Mouse (Mus musculus) embryonic facial prominence, embryonic 11.5 days (tissue): Measurements from ENCODE around the gene 2010111I01Rik. TPM values are rescaled to one million over a fixed set of nuclear protein-coding genes. Genes with fewer than 3 reads are reported as not detected.
"Not testable (repeated sequence)": the region's sequence is repeated elsewhere in the genome, so short reads cannot be mapped to it uniquely, and the experiment has no call there.

ENCODE experiments used
- ATAC-seq: fragments of 200-750 bp; cut with Nextera tagmentation; replicated peaks from 2 replicates; pipeline ENCODE4 v1.8.0; 2017; ENCODE audit warnings: low read depth; ENCODE audit not compliant: insufficient number of reproducible peaks, low FRiP score, low TSS enrichment
- DNase-seq: peaks from one replicate; pipeline ENCODE4 v3.0.0-alpha.2; 2015; ENCODE audit warnings: low spot score
- H3K27ac ChIP-seq: fragments of 300-500 bp; sonication (generic); replicated peaks from 2 replicates; pipeline ENCODE4 v1.5.1; 2014; ENCODE audit warnings: mild to moderate bottlenecking, low read depth, low read length, control low read depth
- H3K27me3 ChIP-seq: fragments of 300-500 bp; sonication (generic); 2 replicates; pipeline ENCODE4 v1.6.1; 2014; ENCODE audit warnings: mild to moderate bottlenecking, low read length, moderate library complexity, mixed read lengths; ENCODE audit not compliant: control insufficient read depth, insufficient read depth
- H3K36me3 ChIP-seq: fragments of 300-500 bp; sonication (generic); replicated peaks from 2 replicates; pipeline ENCODE4 v1.6.1; 2014; ENCODE audit warnings: low read depth, mild to moderate bottlenecking, low read length, moderate library complexity, mixed read lengths; ENCODE audit not compliant: control insufficient read depth, insufficient read depth
- H3K4me1 ChIP-seq: fragments of 300-500 bp; sonication (generic); 2 replicates; pipeline ENCODE4 v1.6.1; 2014; ENCODE audit warnings: low read length, mixed read lengths; ENCODE audit not compliant: control insufficient read depth, insufficient read depth
- H3K4me2 ChIP-seq: fragments of 300-500 bp; sonication (generic); 2 replicates; pipeline ENCODE4 v1.6.1; 2014; ENCODE audit warnings: low read depth, mild to moderate bottlenecking, control low read depth, low read length, moderate library complexity
- H3K4me3 ChIP-seq: fragments of 300-500 bp; sonication (generic); 2 replicates; pipeline ENCODE4 v1.5.1; 2014; ENCODE audit warnings: low read depth, low read length, control low read depth
- H3K9ac ChIP-seq: fragments of 300-500 bp; sonication (generic); replicated peaks from 2 replicates; pipeline ENCODE4 v1.6.1; 2014; ENCODE audit warnings: mild to moderate bottlenecking, control low read depth, low read length
- H3K9me3 ChIP-seq: fragments of 300-500 bp; sonication (generic); replicated peaks from 2 replicates; pipeline ENCODE4 v1.6.1; 2016; ENCODE audit warnings: mild to moderate bottlenecking, low read length, inconsistent platforms, mixed read lengths; ENCODE audit not compliant: control insufficient read depth
- WGBS: fragments of 180-500 bp; shearing (Covaris S2); extraction: QIAGEN DNeasy Blood & Tissue Kit; methylation state at CpG from one replicate; pipeline ENCODE4 v1.1.7; 2014; 5-methylcytosine and 5-hydroxymethylcytosine counted together
- polyA plus RNA-seq: library from polyadenylated mRNA; unstranded; fragments of >200 nt; fragmentation: Nextera tagmentation; extraction: Ambion mirVana; gene quantifications from 2 replicates; pipeline ENCODE4 v1.2.1, GENCODE M21; 2014

The 2010111I01Rik gene
- polyA plus RNA-seq, 1 experiment from 2014 or later, result 125 TPM

GRCm38 (mm10) chr13:62984485-62984884 is 19.8 kb downstream of the 2010111I01Rik start:
- H3K9me3 ChIP-seq, result no peaks in the 10 kb centered on the region
- H3K9ac ChIP-seq, result no peak overlapping the region
- no peak overlapping the region for H3K27ac ChIP-seq
- ATAC-seq, result no peak
- no peak overlapping the region for H3K4me3 ChIP-seq
- H3K4me1 ChIP-seq, result no peaks in the 10 kb centered on the region
- WGBS, result 90% methylated on average over 3 of the region's 3 CpGs
- H3K27me3 ChIP-seq, result no peaks in the 10 kb centered on the region
- H3K36me3 ChIP-seq, result no peaks in the 10 kb centered on the region
- DNase-seq, result no peak
- H3K4me2 ChIP-seq, result no peak overlapping the region

- Histone ChIP-seq H3K36me3 (no peaks in the 10 kb centered on the region), H3K4me3 (no peak overlapping the region), H3K4me1 (no peaks in the 10 kb centered on the region), H3K27ac (no peak overlapping the region), H3K4me2 (no peak overlapping the region), H3K9ac (no peak overlapping the region), H3K9me3 (no peaks in the 10 kb centered on the region), H3K27me3 (no peaks in the 10 kb centered on the region)
- 80% methylated on average over 3 of the region's 3 CpGs for WGBS
- ATAC-seq, result no peak
- no peak for DNase-seq
Measured at GRCm38 (mm10) chr13:62989891-62990490, 25.3 kb downstream of the 2010111I01Rik start.

- Histone ChIP-seq H3K4me3 (no peak overlapping the region), H3K27ac (no peak overlapping the region), H3K4me1 (no peaks in the 10 kb centered on the region), H3K27me3 (no peaks in the 10 kb centered on the region), H3K9ac (no peak overlapping the region), H3K36me3 (no peaks in the 10 kb centered on the region), H3K9me3 (no peaks in the 10 kb centered on the region), H3K4me2 (no peak overlapping the region)
- ATAC-seq (no peak), DNase-seq (no peak)
- 81% methylated on average over 5 of the region's 5 CpGs for WGBS
Measured at GRCm38 (mm10) chr13:62993543-62994477, 29.1 kb downstream of the 2010111I01Rik start.

GRCm38 (mm10) chr13:62996767-62997166 is 32.1 kb downstream of the 2010111I01Rik start:
- H3K9ac ChIP-seq, result no peak overlapping the region
- no peaks in the 10 kb centered on the region for H3K4me1 ChIP-seq
- no peak for ATAC-seq
- H3K27ac ChIP-seq, result no peak overlapping the region
- no peak for DNase-seq
- no peaks in the 10 kb centered on the region for H3K9me3 ChIP-seq
- no peak overlapping the region for H3K4me3 ChIP-seq
- H3K36me3 ChIP-seq, result no peaks in the 10 kb centered on the region
- H3K4me2 ChIP-seq, result no peak overlapping the region
- 89% methylated on average over 2 of the region's 2 CpGs for WGBS
- H3K27me3 ChIP-seq, result no peaks in the 10 kb centered on the region

- 88% methylated on average over 3 of the region's 3 CpGs for WGBS
- not testable (repeated sequence) for ATAC-seq
Measured at GRCm38 (mm10) chr13:63007491-63007890, 42.8 kb downstream of the 2010111I01Rik start.

GRCm38 (mm10) chr13:63010345-63011090 is 45.8 kb downstream of the 2010111I01Rik start:
- Histone ChIP-seq H3K4me3 (no peak overlapping the region), H3K27ac (no peak overlapping the region), H3K36me3 (no peaks in the 10 kb centered on the region), H3K4me1 (no peaks in the 10 kb centered on the region), H3K4me2 (no peak overlapping the region), H3K9me3 (no peaks in the 10 kb centered on the region), H3K9ac (no peak overlapping the region), H3K27me3 (no peaks in the 10 kb centered on the region)
- 82% methylated on average over 2 of the region's 2 CpGs for WGBS
- ATAC-seq, result no peak
- no peak for DNase-seq

More at GRCm38 (mm10) chr13:63007491-63007890, 42.8 kb downstream of the 2010111I01Rik start:
- not testable (repeated sequence) for H3K4me3 ChIP-seq, H3K4me2 ChIP-seq, DNase-seq, H3K27me3 ChIP-seq, H3K9me3 ChIP-seq, H3K36me3 ChIP-seq, H3K27ac ChIP-seq, H3K9ac ChIP-seq, H3K4me1 ChIP-seq

GRCm38 (mm10) chr13:63014353-63014752 is 49.7 kb downstream of the 2010111I01Rik start:
- Histone ChIP-seq H3K27ac (no peak overlapping the region), H3K9me3 (no peaks in the 10 kb centered on the region), H3K27me3 (no peaks in the 10 kb centered on the region), H3K4me3 (no peak overlapping the region), H3K36me3 (no peaks in the 10 kb centered on the region), H3K4me2 (no peak overlapping the region), H3K9ac (no peak overlapping the region), H3K4me1 (no peaks in the 10 kb centered on the region)
- WGBS, result 81% methylated on average over 1 of the region's 1 CpGs
- DNase-seq (no peak), ATAC-seq (no peak)
